Mouse (Mus musculus) CH12.LX (cell line): Measurements from ENCODE around the gene Gm36028.

Experiments
- CHD2 ChIP-seq: IDR thresholded peaks from 2 replicates; pipeline ENCODE4 v1.6.1; 2011; ENCODE audit warnings: low read length, improper control_type of control experiment
- CTCF ChIP-seq, 2 experiments: IDR thresholded peaks in 1 of 2; conservative IDR thresholded peaks in 1 of 2; 2 replicates each; pipeline ENCODE4 v1.5.1; 2011 to 2012; ENCODE audit warnings: low read depth in 2 of 2, low read length in 2 of 2, improper control_type of control experiment in 1 of 2, inconsistent platforms in 1 of 2, mild to moderate bottlenecking in 1 of 2, moderate library complexity in 1 of 2
- GABPA ChIP-seq: IDR thresholded peaks from 2 replicates; pipeline ENCODE4 v1.6.1; 2012; ENCODE audit warnings: low read depth, low read length, improper control_type of control experiment, inconsistent platforms; ENCODE audit not compliant: insufficient replicate concordance
- MAFK ChIP-seq: IDR thresholded peaks from 2 replicates; pipeline ENCODE4 v1.6.1; 2011; ENCODE audit warnings: low read length, improper control_type of control experiment; ENCODE audit not compliant: insufficient replicate concordance
- MAX ChIP-seq: IDR thresholded peaks from 2 replicates; pipeline ENCODE4 v1.6.1; 2011; ENCODE audit warnings: low read length, improper control_type of control experiment
- MEF2A ChIP-seq: IDR thresholded peaks from 2 replicates; pipeline ENCODE4 v1.6.1; 2014; ENCODE audit warnings: low read depth, mild to moderate bottlenecking, inconsistent platforms, low read length, improper control_type of control experiment, borderline replicate concordance
- MYC ChIP-seq: IDR thresholded peaks from 2 replicates; pipeline ENCODE4 v1.6.1; 2011; ENCODE audit warnings: low read depth, mild to moderate bottlenecking, improper control_type of control experiment, low read length
- PAX5 ChIP-seq: IDR thresholded peaks from 2 replicates; pipeline ENCODE4 v1.6.1; 2012; ENCODE audit warnings: low read length, inconsistent platforms, mixed read lengths
- POLR2A ChIP-seq: IDR thresholded peaks from 2 replicates; pipeline ENCODE4 v1.6.1; 2011; ENCODE audit warnings: low read depth, mild to moderate bottlenecking, improper control_type of control experiment, low read length
- POLR2AphosphoS2 ChIP-seq: IDR thresholded peaks from 2 replicates; pipeline ENCODE4 v1.6.1; 2011; ENCODE audit warnings: low read depth, low read length, improper control_type of control experiment
- SMC3 ChIP-seq: IDR thresholded peaks from 2 replicates; pipeline ENCODE4 v1.6.1; 2011; ENCODE audit warnings: low read depth, low read length, improper control_type of control experiment
- UBTF ChIP-seq: IDR thresholded peaks from 2 replicates; pipeline ENCODE4 v1.6.1; 2012; ENCODE audit warnings: low read depth, mild to moderate bottlenecking, inconsistent platforms, low read length, improper control_type of control experiment, moderate library complexity
- USF1 ChIP-seq: IDR thresholded peaks from 2 replicates; pipeline ENCODE4 v1.6.1; 2014; ENCODE audit warnings: low read depth, mild to moderate bottlenecking, inconsistent platforms, low read length, improper control_type of control experiment
- ZKSCAN1 ChIP-seq: IDR thresholded peaks from 2 replicates; pipeline ENCODE4 v1.6.1; 2012; ENCODE audit warnings: low read depth, inconsistent platforms, low read length, improper control_type of control experiment, borderline replicate concordance

GRCm38 (mm10) chr16:37843740-37844139 is 17.2 kb downstream of the Gm36028 start:
- TF ChIP-seq CHD2 (no peak), CTCF (conservative IDR thresholded peaks at IDR 0.05 in 1 of 2, IDR thresholded peaks at IDR 0.05 in 1 of 2; ENCODE audit: low read depth in 2 of 2, low read length in 2 of 2) (no peak), USF1 (no peak), ZKSCAN1 (no peak), POLR2A (no peak), MAX (no peak), SMC3 (no peak), MEF2A (no peak), UBTF (no peak), MAFK (no peak), PAX5 (no peak), MYC (no peak), GABPA (no peak), POLR2AphosphoS2 (no peak)
